Mouse (Mus musculus): Measurements from ENCODE around the gene Dpyd.

DNA sequence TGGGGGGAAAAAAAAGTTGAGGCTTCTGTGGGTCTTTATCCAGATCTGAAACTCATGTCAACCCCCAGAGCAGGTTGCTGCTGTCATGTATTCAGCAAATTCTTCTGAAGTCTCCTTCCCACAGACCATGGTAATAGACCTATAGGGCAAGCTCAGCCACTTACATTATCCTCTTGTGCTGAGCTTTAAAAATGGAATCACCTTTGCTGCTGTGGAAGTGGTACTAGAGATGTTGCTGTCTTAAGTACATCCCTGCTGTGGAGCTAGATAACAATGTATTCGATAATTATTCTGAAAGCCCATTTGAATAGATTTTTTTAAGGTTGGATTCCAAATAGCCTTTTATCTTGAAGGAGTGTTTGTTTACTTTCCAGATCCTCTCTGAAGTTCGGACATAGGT lies 902.1 kb downstream of the Dpyd start:
- TF ChIP-seq EP300 (IDR thresholded peaks at IDR 0.05; ENCODE audit: insufficient read depth, low read depth, low read length) = no peak
- TF ChIP-seq POLR2A (IDR thresholded peaks at IDR 0.05; ENCODE audit: insufficient read depth, low read length) = no peak
